Mouse (Mus musculus) CH12.LX (cell line): Measurements from ENCODE around the gene Fam240a. TPM values are rescaled to one million over a fixed set of nuclear protein-coding genes. Genes with fewer than 3 reads are reported as not detected.

Experiments
- DNase-seq: peaks from one replicate; pipeline ENCODE4 v3.0.0-alpha.2; 2013; ENCODE audit errors: extremely low read depth
- H3K27ac ChIP-seq: 2 replicates; pipeline ENCODE4 v1.5.1; 2012; ENCODE audit warnings: low read depth, mild to moderate bottlenecking, control low read depth, moderate library complexity; ENCODE audit not compliant: insufficient read depth
- H3K27me3 ChIP-seq: replicated peaks from 2 replicates; pipeline ENCODE3; 2012; ENCODE audit warnings: inconsistent platforms
- H3K36me3 ChIP-seq, 2 experiments: replicated peaks in 1 of 2; 2 replicates each; pipeline versions ENCODE3 to v1.6.1; 2012; ENCODE audit warnings: inconsistent platforms in 1 of 2, low read length in 1 of 2, mild to moderate bottlenecking in 1 of 2, mixed read lengths in 1 of 2, moderate library complexity in 1 of 2; ENCODE audit not compliant: control insufficient read depth in 1 of 2, insufficient read depth in 1 of 2
- H3K4me1 ChIP-seq, 2 experiments: 2 replicates each; pipeline ENCODE4 v1.6.1; 2012; ENCODE audit warnings: inconsistent platforms in 1 of 2, moderate library complexity in 1 of 2; ENCODE audit not compliant: insufficient read depth in 2 of 2, control insufficient read depth in 1 of 2
- H3K4me2 ChIP-seq: 2 replicates; pipeline ENCODE4 v1.6.1; 2012; ENCODE audit warnings: low read depth, mild to moderate bottlenecking, control low read depth; ENCODE audit not compliant: poor library complexity, insufficient read depth, severe bottlenecking
- H3K4me3 ChIP-seq, 3 experiments: fragments of 150-350 bp in 1 of 3; sonication (generic) in 1 of 3; replicated peaks in 1 of 3; 2 replicates each; pipeline versions ENCODE3 to v1.5.1; 2011 to 2012; ENCODE audit warnings: low read depth in 2 of 3, low read length in 2 of 3, mild to moderate bottlenecking in 2 of 3, moderate library complexity in 2 of 3, control low read depth in 1 of 3, improper control_type of control experiment in 1 of 3, inconsistent platforms in 1 of 3, mixed read lengths in 1 of 3; ENCODE audit not compliant: poor library complexity in 1 of 3
- H3K79me2 ChIP-seq: replicated peaks from 2 replicates; pipeline ENCODE4 v1.6.1; 2012; ENCODE audit warnings: mild to moderate bottlenecking, moderate library complexity; ENCODE audit not compliant: control insufficient read depth, poor library complexity, insufficient read depth, severe bottlenecking; ENCODE audit errors: extremely low read depth
- H3K9ac ChIP-seq: 2 replicates; pipeline ENCODE4 v1.6.1; 2012; ENCODE audit warnings: low read depth, mild to moderate bottlenecking, control low read depth, moderate library complexity; ENCODE audit not compliant: insufficient read depth
- H3K9me3 ChIP-seq: replicated peaks from 2 replicates; pipeline ENCODE3; 2012; ENCODE audit warnings: low read length, inconsistent platforms, mixed read lengths
- BHLHE40 ChIP-seq: IDR thresholded peaks from 2 replicates; pipeline ENCODE4 v1.6.1; 2011; ENCODE audit warnings: mild to moderate bottlenecking, low read depth, low read length, improper control_type of control experiment
- CHD1 ChIP-seq: IDR thresholded peaks from 2 replicates; pipeline ENCODE4 v1.6.1; 2012; ENCODE audit warnings: low read depth, low read length, improper control_type of control experiment, inconsistent platforms
- CHD2 ChIP-seq: IDR thresholded peaks from 2 replicates; pipeline ENCODE4 v1.6.1; 2011; ENCODE audit warnings: low read length, improper control_type of control experiment
- CTCF ChIP-seq, 2 experiments: IDR thresholded peaks in 1 of 2; conservative IDR thresholded peaks in 1 of 2; 2 replicates each; pipeline ENCODE4 v1.5.1; 2011 to 2012; ENCODE audit warnings: low read depth in 2 of 2, low read length in 2 of 2, improper control_type of control experiment in 1 of 2, inconsistent platforms in 1 of 2, mild to moderate bottlenecking in 1 of 2, moderate library complexity in 1 of 2
- ELF1 ChIP-seq: IDR thresholded peaks from 2 replicates; pipeline ENCODE4 v1.6.1; 2014; ENCODE audit warnings: low read depth, mild to moderate bottlenecking, inconsistent platforms, low read length, improper control_type of control experiment
- EP300 ChIP-seq: IDR thresholded peaks from 2 replicates; pipeline ENCODE4 v1.6.1; 2011; ENCODE audit warnings: low read length, improper control_type of control experiment
- ETS1 ChIP-seq: conservative IDR thresholded peaks from 2 replicates; pipeline ENCODE4 v1.6.1; 2012; ENCODE audit warnings: low read depth, mild to moderate bottlenecking, inconsistent platforms, low read length, improper control_type of control experiment, moderate library complexity
- GABPA ChIP-seq: IDR thresholded peaks from 2 replicates; pipeline ENCODE4 v1.6.1; 2012; ENCODE audit warnings: low read depth, low read length, improper control_type of control experiment, inconsistent platforms; ENCODE audit not compliant: insufficient replicate concordance
- HCFC1 ChIP-seq: IDR thresholded peaks from 2 replicates; pipeline ENCODE4 v1.6.1; 2012; ENCODE audit warnings: low read depth, mild to moderate bottlenecking, inconsistent platforms, low read length, improper control_type of control experiment
- IRF4 ChIP-seq: IDR thresholded peaks from 2 replicates; pipeline ENCODE4 v1.6.1; 2014; ENCODE audit warnings: low read depth, mild to moderate bottlenecking, inconsistent platforms, low read length, improper control_type of control experiment
- JUN ChIP-seq: IDR thresholded peaks from 2 replicates; pipeline ENCODE4 v1.6.1; 2011; ENCODE audit warnings: low read depth, mild to moderate bottlenecking, low read length, improper control_type of control experiment, moderate library complexity; ENCODE audit not compliant: insufficient read depth
- JUND ChIP-seq: conservative IDR thresholded peaks from 2 replicates; pipeline ENCODE4 v1.6.1; 2011; ENCODE audit warnings: low read depth, low read length, improper control_type of control experiment
- KAT2A ChIP-seq: IDR thresholded peaks from 2 replicates; pipeline ENCODE4 v1.6.1; 2012; ENCODE audit warnings: low read length, improper control_type of control experiment, inconsistent platforms; ENCODE audit not compliant: insufficient replicate concordance
- MAFK ChIP-seq: IDR thresholded peaks from 2 replicates; pipeline ENCODE4 v1.6.1; 2011; ENCODE audit warnings: low read length, improper control_type of control experiment; ENCODE audit not compliant: insufficient replicate concordance
- MAX ChIP-seq: IDR thresholded peaks from 2 replicates; pipeline ENCODE4 v1.6.1; 2011; ENCODE audit warnings: low read length, improper control_type of control experiment
- MAZ ChIP-seq: IDR thresholded peaks from 2 replicates; pipeline ENCODE4 v1.6.1; 2012; ENCODE audit warnings: low read depth, mild to moderate bottlenecking, inconsistent platforms, low read length, improper control_type of control experiment, moderate library complexity
- MEF2A ChIP-seq: IDR thresholded peaks from 2 replicates; pipeline ENCODE4 v1.6.1; 2014; ENCODE audit warnings: low read depth, mild to moderate bottlenecking, inconsistent platforms, low read length, improper control_type of control experiment, borderline replicate concordance
- MXI1 ChIP-seq: IDR thresholded peaks from 2 replicates; pipeline ENCODE4 v1.6.1; 2011; ENCODE audit warnings: mild to moderate bottlenecking, low read depth, low read length, improper control_type of control experiment
- MYC ChIP-seq: IDR thresholded peaks from 2 replicates; pipeline ENCODE4 v1.6.1; 2011; ENCODE audit warnings: low read depth, mild to moderate bottlenecking, improper control_type of control experiment, low read length
- NELFE ChIP-seq: IDR thresholded peaks from 2 replicates; pipeline ENCODE4 v1.6.1; 2011; ENCODE audit warnings: low read depth, low read length, improper control_type of control experiment
- NRF1 ChIP-seq: IDR thresholded peaks from 2 replicates; pipeline ENCODE4 v1.6.1; 2014; ENCODE audit warnings: low read depth, mild to moderate bottlenecking, inconsistent platforms, low read length, improper control_type of control experiment, moderate library complexity
- PAX5 ChIP-seq: IDR thresholded peaks from 2 replicates; pipeline ENCODE4 v1.6.1; 2012; ENCODE audit warnings: low read length, inconsistent platforms, mixed read lengths
- POLR2A ChIP-seq: IDR thresholded peaks from 2 replicates; pipeline ENCODE4 v1.6.1; 2011; ENCODE audit warnings: low read depth, mild to moderate bottlenecking, improper control_type of control experiment, low read length
- POLR2AphosphoS2 ChIP-seq: IDR thresholded peaks from 2 replicates; pipeline ENCODE4 v1.6.1; 2011; ENCODE audit warnings: low read depth, low read length, improper control_type of control experiment
- RAD21 ChIP-seq: IDR thresholded peaks from 2 replicates; pipeline ENCODE4 v1.6.1; 2011; ENCODE audit warnings: low read depth, mild to moderate bottlenecking, low read length, improper control_type of control experiment, moderate library complexity
- RCOR1 ChIP-seq: conservative IDR thresholded peaks from 2 replicates; pipeline ENCODE4 v1.6.1; 2012; ENCODE audit warnings: low read depth, mild to moderate bottlenecking, inconsistent platforms, low read length, improper control_type of control experiment
- SIN3A ChIP-seq: IDR thresholded peaks from 2 replicates; pipeline ENCODE4 v1.6.1; 2012; ENCODE audit warnings: low read length, improper control_type of control experiment, inconsistent platforms
- SMC3 ChIP-seq: IDR thresholded peaks from 2 replicates; pipeline ENCODE4 v1.6.1; 2011; ENCODE audit warnings: low read depth, low read length, improper control_type of control experiment
- TBP ChIP-seq: conservative IDR thresholded peaks from 2 replicates; pipeline ENCODE4 v1.6.1; 2011; ENCODE audit warnings: low read depth, low read length, improper control_type of control experiment
- TCF12 ChIP-seq: IDR thresholded peaks from 2 replicates; pipeline ENCODE4 v1.6.1; 2014; ENCODE audit warnings: low read depth, mild to moderate bottlenecking, inconsistent platforms, low read length, improper control_type of control experiment
- UBTF ChIP-seq: IDR thresholded peaks from 2 replicates; pipeline ENCODE4 v1.6.1; 2012; ENCODE audit warnings: low read depth, mild to moderate bottlenecking, inconsistent platforms, low read length, improper control_type of control experiment, moderate library complexity
- USF1 ChIP-seq: IDR thresholded peaks from 2 replicates; pipeline ENCODE4 v1.6.1; 2014; ENCODE audit warnings: low read depth, mild to moderate bottlenecking, inconsistent platforms, low read length, improper control_type of control experiment
- USF2 ChIP-seq: conservative IDR thresholded peaks from 2 replicates; pipeline ENCODE4 v1.6.1; 2011; ENCODE audit warnings: low read depth, low read length, improper control_type of control experiment
- ZC3H11A ChIP-seq: IDR thresholded peaks from 2 replicates; pipeline ENCODE4 v1.6.1; 2012; ENCODE audit warnings: low read depth, mild to moderate bottlenecking, inconsistent platforms, low read length, improper control_type of control experiment
- ZKSCAN1 ChIP-seq: IDR thresholded peaks from 2 replicates; pipeline ENCODE4 v1.6.1; 2012; ENCODE audit warnings: low read depth, inconsistent platforms, low read length, improper control_type of control experiment, borderline replicate concordance
- ZMIZ1 ChIP-seq: IDR thresholded peaks from 2 replicates; pipeline ENCODE4 v1.6.1; 2012; ENCODE audit warnings: low read depth, mild to moderate bottlenecking, inconsistent platforms, low read length, improper control_type of control experiment
- ZNF384 ChIP-seq: IDR thresholded peaks from 2 replicates; pipeline ENCODE4 v1.6.1; 2012; ENCODE audit warnings: low read depth, low read length, improper control_type of control experiment, inconsistent platforms
- dilution Hi-C: fragments of 300-500 bp; cut with MboI; formaldehyde crosslinking; loops from 2 replicates; pipeline ENCODE4 v1.14.3; 2020; ENCODE audit warnings: low sequenced_read_pairs; ENCODE audit not compliant: extremely low pct_unique_long_range_greater_than_20kb, extremely low pct_ligation_motif_present
- in situ Hi-C: fragments of 300-500 bp; cut with MboI; formaldehyde crosslinking; loops from 3 replicates; pipeline ENCODE4 v1.14.3; 2019; ENCODE audit warnings: low sequenced_read_pairs, low pct_ligation_motif_present, low pct_unique_long_range_greater_than_20kb, mixed read lengths
- polyA plus RNA-seq: library from polyadenylated mRNA; unstranded; fragments of >175 nt; gene quantifications from 2 replicates; pipeline ENCODE4 v1.2.1, GENCODE M21; 2012; ENCODE audit warnings: low read depth; ENCODE audit not compliant: insufficient read length
- total RNA-seq, 2 experiments: library from RNA; depleted of rRNA; stranded (reverse); fragments of 300-350 nt in 1 of 2; fragments of >200 nt in 1 of 2; gene quantifications; 2 replicates each; pipeline ENCODE4 v1.2.3; 2012 to 2014

Gene Fam240a
- total and polyA plus RNA-seq, 3 experiments, result not detected

GRCm38 (mm10) chr9:110965062-110965909 is 48.6 kb upstream of the Fam240a start:
- no peaks in the 10 kb centered on the region for H3K27me3 ChIP-seq
- H3K4me3 ChIP-seq, result peak overlapping the region; percentile 49 to 55 (median 54)
- peak overlapping the region; percentile 60 for H3K4me2 ChIP-seq
- H3K27ac ChIP-seq, result peak overlapping the region; percentile 93
- peak; percentile 98 for DNase-seq
- dilution Hi-C loops, result no loop called here
- no peaks in the 10 kb centered on the region for H3K79me2 ChIP-seq
- H3K9ac ChIP-seq, result peak overlapping the region; percentile 69
- H3K9me3 ChIP-seq, result no peaks in the 10 kb centered on the region
- peaks cover 0 to 11% of the 10 kb centered on the region in 2 experiments for H3K36me3 ChIP-seq
- in situ Hi-C loops, result no loop called here
- H3K4me1 ChIP-seq, result peaks cover 0 to 9% of the 10 kb centered on the region in 2 experiments; a peak in 2 of 4 replicates
- TF ChIP-seq NELFE (peak; percentile 65), POLR2A (peak; percentile 64), EP300 (0 out of 2 replicates have a peak, but pooled peaks have one; percentile 59), CTCF (conservative IDR thresholded peaks at IDR 0.05 in 1 of 2, IDR thresholded peaks at IDR 0.05 in 1 of 2; ENCODE audit: low read depth in 2 of 2, low read length in 2 of 2) (peak; percentile 49 to 84), SIN3A (peak; percentile 73; the same call in 1 of the 2 replicates), PAX5 (no peak), MEF2A (peak; percentile 9; the same call in 1 of the 2 replicates), USF1 (peak; percentile 91), RCOR1 (peak; percentile 65), ZKSCAN1 (no peak), POLR2AphosphoS2 (peak; percentile 65; the same call in 1 of the 2 replicates), RAD21 (peak; percentile 17), ZMIZ1 (peak; percentile 58; the same call in 1 of the 2 replicates), JUND (0 out of 2 replicates have a peak, but pooled peaks have one; percentile 20), TCF12 (peak; percentile 59), GABPA (no peak), MAX (peak; percentile 96), NRF1 (0 out of 2 replicates have a peak, but pooled peaks have one; percentile 25), UBTF (no peak), HCFC1 (peak; percentile 84), CHD1 (no peak), MAZ (no peak; the same call in 1 of the 2 replicates), ELF1 (peak; percentile 91), CHD2 (0 out of 2 replicates have a peak, but pooled peaks have one; percentile 11), MAFK (0 out of 2 replicates have a peak, but pooled peaks have one; percentile 37), IRF4 (peak; percentile 51), ZNF384 (no peak), SMC3 (peak; percentile 15), MXI1 (peak; percentile 71; the same call in 1 of the 2 replicates), TBP (peak; percentile 76), ETS1 (0 out of 2 replicates have a peak, but pooled peaks have one; percentile 29), MYC (peak; percentile 89), KAT2A (peak; percentile 46; the same call in 1 of the 2 replicates), ZC3H11A (no peak), JUN (no peak; the same call in 1 of the 2 replicates), BHLHE40 (no peak; the same call in 1 of the 2 replicates), USF2 (peak; percentile 88)
